7 mouse cellular contexts compared by ENCODE assay signal in genomic region chr16:94371301-94371931, GRCm38 (mm10). TPM values are rescaled to one million over a fixed set of nuclear protein-coding genes. Genes with fewer than 3 reads are reported as not detected.
DNase-seq lines count a peak whose midpoint lies in the region; ATAC-seq and TF ChIP-seq lines count a peak whose summit lies in the region.

Gene Pigp (minus strand): TSS chr16:94371842.

- H3K4me1 ChIP-seq in MEL (ENCODE audit: control insufficient read depth in 1 of 2, insufficient read depth in 2 of 2, low read length in 2 of 2) = peaks cover 10 to 24% of the 10 kb centered on the region in 2 experiments
- no peaks in the 10 kb centered on the region; the same call in 1 of the 2 replicates for H3K4me1 ChIP-seq in bone marrow, adult 2 months (ENCODE audit: control insufficient read depth, insufficient read depth, low read length)
- H3K4me1 ChIP-seq in forebrain, embryonic 12.5 days = peaks cover 37% of the 10 kb centered on the region
- H3K4me1 ChIP-seq in lung, embryonic 16.5 days (replicated peaks; ENCODE audit: control insufficient read depth, insufficient read depth, low read length) = peaks cover 20% of the 10 kb centered on the region

- TF ChIP-seq RAD21 in MEL (IDR thresholded peaks at IDR 0.05; ENCODE audit: low read depth, low read length) = no peak

- no peak for TF ChIP-seq POLR2A in MEL (IDR thresholded peaks at IDR 0.05; ENCODE audit: control insufficient read depth in 1 of 2, insufficient read depth in 1 of 2, low read depth in 1 of 2, low read length in 2 of 2, poor library complexity in 1 of 2)
- no peak for TF ChIP-seq POLR2A in bone marrow, adult 2 months (IDR thresholded peaks at IDR 0.05; ENCODE audit: borderline replicate concordance, control insufficient read depth, low read depth, low read length)

- no peak for TF ChIP-seq EP300 in MEL (IDR thresholded peaks at IDR 0.05; ENCODE audit: low read depth in 1 of 2, low read length in 2 of 2)

- peaks cover 42% of the 10 kb centered on the region for H3K79me2 ChIP-seq in MEL (ENCODE audit: control insufficient read depth, insufficient read depth, low read length, poor library complexity)

- ATAC-seq in forebrain, embryonic 12.5 days (ENCODE audit: low FRiP score) = peak; percentile 88
- peak; percentile 72 for ATAC-seq in lung, embryonic 16.5 days (ENCODE audit: low read depth)

- H3K27ac ChIP-seq in MEL (ENCODE audit: control insufficient read depth, low read depth, low read length) = peak within 1 kb of the TSS; percentile 80
- peak within 1 kb of the TSS; percentile 85 for H3K27ac ChIP-seq in bone marrow, adult 2 months (ENCODE audit: control insufficient read depth, insufficient read depth, low read depth, low read length, poor library complexity)
- peak within 1 kb of the TSS; percentile 99 for H3K27ac ChIP-seq in forebrain, embryonic 12.5 days
- peak within 1 kb of the TSS; percentile 99 for H3K27ac ChIP-seq in lung, embryonic 16.5 days (ENCODE audit: low read length)

- H3K27me3 ChIP-seq in MEL (ENCODE audit: control insufficient read depth in 1 of 2, insufficient read depth in 2 of 2, low read length in 2 of 2) = no peaks in the 10 kb centered on the region
- H3K27me3 ChIP-seq in forebrain, embryonic 12.5 days = no peaks in the 10 kb centered on the region
- no peaks in the 10 kb centered on the region for H3K27me3 ChIP-seq in lung, embryonic 16.5 days (ENCODE audit: control insufficient read depth, insufficient read depth, low read depth, low read length)

- peak within 1 kb of the TSS; percentile 74 for H3K4me2 ChIP-seq in forebrain, embryonic 12.5 days
- H3K4me2 ChIP-seq in lung, embryonic 16.5 days (ENCODE audit: low read depth, low read length) = peak within 1 kb of the TSS; percentile 82

- under 1% methylated on average over 43 of the region's 43 CpGs for WGBS in bone marrow, adult 2 months
- WGBS in forebrain, embryonic 12.5 days = under 1% methylated on average over 43 of the region's 43 CpGs
- WGBS in lung, embryonic 16.5 days = under 1% methylated on average over 30 of the region's 43 CpGs

- H3K9ac ChIP-seq in MEL (ENCODE audit: control insufficient read depth, low read depth, low read length, poor library complexity, severe bottlenecking) = peak within 1 kb of the TSS; percentile 86
- peak within 1 kb of the TSS; percentile 98 for H3K9ac ChIP-seq in forebrain, embryonic 12.5 days
- peak within 1 kb of the TSS; percentile 95 for H3K9ac ChIP-seq in lung, embryonic 16.5 days (ENCODE audit: low read length)

- intact Hi-C loops in heart, postnatal 14 days (cut with DNase I) = loop anchor here (2.0 kb wide), 1 partner anchor 59 kb away; the partner anchor contains the start of gene Hlcs

- H3K9me3 ChIP-seq in MEL (replicated peaks; ENCODE audit: insufficient read depth, low read length) = no peaks in the 10 kb centered on the region
- no peaks in the 10 kb centered on the region for H3K9me3 ChIP-seq in forebrain, embryonic 12.5 days
- no peaks in the 10 kb centered on the region for H3K9me3 ChIP-seq in lung, embryonic 16.5 days (ENCODE audit: control insufficient read depth, low read length)

- peak within 1 kb of the TSS; percentile 75 to 95 for H3K4me3 ChIP-seq in MEL (ENCODE audit: control insufficient read depth in 1 of 2, insufficient read depth in 1 of 2, low read depth in 2 of 2, low read length in 2 of 2)
- peak within 1 kb of the TSS; percentile 99 for H3K4me3 ChIP-seq in bone marrow, adult 2 months (replicated peaks; ENCODE audit: control insufficient read depth, low read depth, low read length)
- H3K4me3 ChIP-seq in forebrain, embryonic 12.5 days (replicated peaks) = peak within 1 kb of the TSS; percentile 91
- peak within 1 kb of the TSS; percentile 93 for H3K4me3 ChIP-seq in lung, embryonic 16.5 days (ENCODE audit: low read length)

- peak; percentile 87 for DNase-seq in MEL (ENCODE audit: low read depth, low spot score)
- peak; percentile 55 to 65 for DNase-seq in heart, postnatal 14 days
- peak; percentile 64 to 75 for DNase-seq in layer of hippocampus, adult 18-20 months (ENCODE audit: low spot score in 2 of 2)
- peak; percentile 46 for DNase-seq in ovary, postnatal 14 days (ENCODE audit: low spot score)

- no peak for TF ChIP-seq CTCF in MEL (IDR thresholded peaks at IDR 0.05 in 2 of 3, conservative IDR thresholded peaks at IDR 0.05 in 1 of 3; ENCODE audit: control insufficient read depth in 1 of 3, insufficient read depth in 1 of 3, low read depth in 2 of 3, low read length in 3 of 3, poor library complexity in 1 of 3, severe bottlenecking in 1 of 3)
- no peak for TF ChIP-seq CTCF in bone marrow, adult 2 months (IDR thresholded peaks at IDR 0.05; ENCODE audit: control insufficient read depth, insufficient read depth, low read length)

- H3K36me3 ChIP-seq in MEL (ENCODE audit: control insufficient read depth in 1 of 2, insufficient read depth in 2 of 2, low read length in 2 of 2) = peaks cover 0 to 36% of the 10 kb centered on the region in 2 experiments; a peak in 2 of 4 replicates
- peaks cover 2% of the 10 kb centered on the region; the same call in 1 of the 2 replicates for H3K36me3 ChIP-seq in forebrain, embryonic 12.5 days (replicated peaks)
- no peaks in the 10 kb centered on the region for H3K36me3 ChIP-seq in lung, embryonic 16.5 days (ENCODE audit: control insufficient read depth, insufficient read depth, low read length)

TF ChIP-seq in MEL, 35 proteins besides CTCF, POLR2A, EP300 and RAD21:
- TF ChIP-seq RCOR1 (IDR thresholded peaks at IDR 0.05; ENCODE audit: low read depth, low read length) = no peak
- TF ChIP-seq TBP (IDR thresholded peaks at IDR 0.05; ENCODE audit: low read depth, low read length) = 0 out of 2 replicates have a peak, but pooled peaks have one; percentile 27
- TF ChIP-seq MXI1 (IDR thresholded peaks at IDR 0.05; ENCODE audit: low read depth, low read length) = peak; percentile 8
- no peak for TF ChIP-seq GATA1 (IDR thresholded peaks at IDR 0.05; ENCODE audit: low read depth, low read length)
- no peak for TF ChIP-seq MYC (IDR thresholded peaks at IDR 0.05; ENCODE audit: low read depth, low read length)
- TF ChIP-seq ZKSCAN1 (IDR thresholded peaks at IDR 0.05; ENCODE audit: low read depth, low read length) = no peak
- no peak for TF ChIP-seq CHD2 (IDR thresholded peaks at IDR 0.05; ENCODE audit: low read length)
- no peak; the same call in 1 of the 2 replicates for TF ChIP-seq MAZ (IDR thresholded peaks at IDR 0.05; ENCODE audit: low read depth, low read length)
- no peak for TF ChIP-seq ZNF384 (IDR thresholded peaks at IDR 0.05; ENCODE audit: low read depth, low read length)
- TF ChIP-seq CHD1 (IDR thresholded peaks at IDR 0.05; ENCODE audit: low read depth, low read length) = no peak
- TF ChIP-seq HCFC1 (IDR thresholded peaks at IDR 0.05; ENCODE audit: low read depth, low read length) = 0 out of 2 replicates have a peak, but pooled peaks have one; percentile 25
- TF ChIP-seq MAFK (IDR thresholded peaks at IDR 0.05; ENCODE audit: borderline replicate concordance, low read depth, low read length) = no peak
- no peak for TF ChIP-seq BHLHE40 (IDR thresholded peaks at IDR 0.05; ENCODE audit: borderline replicate concordance, low read depth, low read length)
- TF ChIP-seq NRF1 (IDR thresholded peaks at IDR 0.05; ENCODE audit: insufficient read depth, low read depth, low read length, poor library complexity, severe bottlenecking) = peak; percentile 83
TF ChIP-seq in MEL: peak in this region for 4.

RNA-seq across cellular contexts. Expression of gene Pigp, which starts in this region (rescaled TPM):
- total RNA-seq in MEL (2012; rRNA removed) = 27.1 and 33.9 TPM in 2 replicates
- polyA plus RNA-seq in MEL (2012; ENCODE audit: insufficient read depth in 1 of 2, insufficient read length in 2 of 2, low read depth in 1 of 2, low replicate concordance in 2 of 2, missing spikeins in 1 of 2) = 10 to 100 TPM in 1 of 2 experiments, not detected in 1; 47.3 TPM
- polyA plus RNA-seq in bone marrow, adult 2 months (2011; ENCODE audit: insufficient read depth, insufficient read length, low replicate concordance, missing spikeins) = 11.1 and 13.0 TPM in 2 replicates
- 103 and 110 TPM in 2 replicates for polyA plus RNA-seq in forebrain, embryonic 12.5 days (2016; fragmentation: Nextera tagmentation; extraction: Ambion mirVana)
- total RNA-seq in heart, postnatal 14 days (2021) = 10 to 100 TPM; 70.4 to 74.2 TPM
- 10 to 100 TPM; 35.5 to 40.7 TPM for total RNA-seq in layer of hippocampus, adult 18-20 months (2021)
- 111 and 112 TPM in 2 replicates for polyA plus RNA-seq in lung, embryonic 16.5 days (2015; fragmentation: Nextera tagmentation; extraction: Ambion mirVana)

Comparison
In these comparisons a context has a peak if more than half of its experiments do, and no peak if none do; other contexts are left out.
1. Peak in every context shown above with its lines: DNase-seq, ATAC-seq, H3K4me3 ChIP-seq and H3K27ac ChIP-seq.